Mouse (Mus musculus) stomach, postnatal 0 days (tissue): ENCODE measurements at regions not wholly inside any gene's neighbourhood (a gene's known extent, or its start where the extent isn't known, plus 50 kb on each side); places are given as distances from the start of the nearest gene placed in this dataset.

Experiments used
- ATAC-seq: fragments of 200-750 bp; cut with Nextera tagmentation; 2 replicates; pipeline ENCODE4 v1.8.0; 2017; ENCODE audit not compliant: low FRiP score, low TSS enrichment
- DNase-seq: peaks from one replicate; pipeline ENCODE4 v3.0.0-alpha.2; 2016; ENCODE audit warnings: low spot score
- H3K27ac ChIP-seq: fragments of 300-500 bp; sonication (generic); replicated peaks from 2 replicates; pipeline ENCODE4 v1.5.1; 2014; ENCODE audit warnings: mild to moderate bottlenecking, control low read depth
- H3K27me3 ChIP-seq: fragments of 300-500 bp; sonication (generic); 2 replicates; pipeline ENCODE4 v1.6.1; 2014; ENCODE audit warnings: low read length; ENCODE audit not compliant: control insufficient read depth, insufficient read depth
- H3K36me3 ChIP-seq: fragments of 300-500 bp; sonication (generic); 2 replicates; pipeline ENCODE4 v1.6.1; 2014; ENCODE audit warnings: low read length, mixed read lengths; ENCODE audit not compliant: control insufficient read depth, insufficient read depth
- H3K4me1 ChIP-seq: fragments of 300-500 bp; sonication (generic); replicated peaks from 2 replicates; pipeline ENCODE4 v1.6.1; 2014; ENCODE audit warnings: antibody characterized with exemption; ENCODE audit not compliant: control insufficient read depth, insufficient read depth
- H3K4me2 ChIP-seq: fragments of 300-500 bp; sonication (generic); replicated peaks from 2 replicates; pipeline ENCODE4 v1.6.1; 2014; ENCODE audit warnings: low read depth, mild to moderate bottlenecking, control low read depth, moderate library complexity
- H3K4me3 ChIP-seq: fragments of 300-500 bp; sonication (generic); 2 replicates; pipeline ENCODE4 v1.5.1; 2014; ENCODE audit warnings: low read depth, low read length, control low read depth
- H3K9ac ChIP-seq: fragments of 300-500 bp; sonication (generic); 2 replicates; pipeline ENCODE4 v1.6.1; 2014; ENCODE audit warnings: mild to moderate bottlenecking, low read length, control low read depth, mixed read lengths
- H3K9me3 ChIP-seq: fragments of 300-500 bp; sonication (generic); 2 replicates; pipeline ENCODE4 v1.6.1; 2016; ENCODE audit warnings: low read length; ENCODE audit not compliant: control insufficient read depth
- CTCF ChIP-seq: IDR thresholded peaks from 2 replicates; pipeline ENCODE4 v1.5.1; 2016; ENCODE audit warnings: antibody characterized with exemption, low read depth, mild to moderate bottlenecking, moderate library complexity
- EP300 ChIP-seq: optimal IDR thresholded peaks from 2 replicates; pipeline ENCODE3; 2016; ENCODE audit warnings: antibody characterized with exemption
- WGBS: fragments of 180-500 bp; shearing (Covaris S2); extraction: QIAGEN DNeasy Blood & Tissue Kit; methylation state at CpG from one replicate; pipeline ENCODE4 v1.1.7; 2014; 5-methylcytosine and 5-hydroxymethylcytosine counted together

DNA sequence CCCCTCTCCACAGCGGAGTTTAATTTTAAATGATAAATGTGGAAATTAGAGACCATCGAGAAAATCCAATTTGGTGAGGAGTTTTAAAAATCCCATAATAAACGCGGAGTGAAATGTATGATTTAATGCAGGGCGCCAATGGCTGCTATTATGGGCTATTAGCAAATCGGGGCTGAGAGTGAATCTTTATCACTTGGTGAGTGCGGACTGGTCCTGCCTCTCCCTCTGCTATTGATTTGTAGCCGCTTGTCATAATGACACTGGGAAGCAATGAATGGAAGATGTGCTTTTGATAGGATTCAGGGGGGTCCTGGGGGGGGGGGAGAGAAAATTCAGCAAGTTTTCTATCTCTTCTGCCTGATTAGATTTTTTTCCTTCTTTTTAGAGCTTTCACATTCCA lies 279.6 kb upstream of the Pmfbp1 start:
- H3K27me3 ChIP-seq: no peaks in the 10 kb centered on the region
- 74% methylated on average over 8 of the region's 8 CpGs for WGBS
- H3K9me3 ChIP-seq: no peaks in the 10 kb centered on the region
- no peaks in the 10 kb centered on the region for H3K36me3 ChIP-seq
- no peaks in the 10 kb centered on the region for H3K4me1 ChIP-seq
- H3K4me2 ChIP-seq: no peak overlapping the region
- no peak overlapping the region for H3K9ac ChIP-seq
- no peak overlapping the region for H3K27ac ChIP-seq
- H3K4me3 ChIP-seq: no peak overlapping the region
- TF ChIP-seq CTCF (no peak), EP300 (no peak)
- ATAC-seq (no peak), DNase-seq (no peak)

DNA sequence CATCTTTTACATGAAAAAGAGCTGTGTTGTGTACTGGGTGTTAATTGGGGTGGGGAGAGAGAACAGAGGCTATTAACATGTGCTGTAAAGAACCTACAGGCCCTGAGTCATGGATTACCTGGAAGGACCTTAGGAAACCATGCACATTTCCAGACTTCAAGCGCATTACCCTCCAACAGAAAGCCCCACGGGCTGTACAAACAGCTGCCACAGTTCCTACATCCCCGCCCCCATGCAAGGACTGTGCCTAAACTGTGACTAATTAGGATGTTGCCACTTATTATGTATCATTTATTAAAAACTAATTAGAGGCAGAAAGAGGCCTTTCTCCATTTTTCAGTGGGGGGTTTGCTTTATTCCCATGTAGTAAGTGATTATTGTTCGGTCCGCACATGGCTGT lies 277.5 kb upstream of the Pmfbp1 start:
- H3K36me3 ChIP-seq: no peaks in the 10 kb centered on the region
- no peak overlapping the region for H3K4me2 ChIP-seq
- no peaks in the 10 kb centered on the region for H3K9me3 ChIP-seq
- DNase-seq: no peak
- no peaks in the 10 kb centered on the region for H3K27me3 ChIP-seq
- WGBS: 87% methylated on average over 5 of the region's 5 CpGs
- H3K27ac ChIP-seq: no peak overlapping the region
- H3K9ac ChIP-seq: no peak overlapping the region
- no peaks in the 10 kb centered on the region for H3K4me1 ChIP-seq
- TF ChIP-seq EP300: no peak
- TF ChIP-seq CTCF: no peak
- no peak overlapping the region for H3K4me3 ChIP-seq
- ATAC-seq: no peak

DNA sequence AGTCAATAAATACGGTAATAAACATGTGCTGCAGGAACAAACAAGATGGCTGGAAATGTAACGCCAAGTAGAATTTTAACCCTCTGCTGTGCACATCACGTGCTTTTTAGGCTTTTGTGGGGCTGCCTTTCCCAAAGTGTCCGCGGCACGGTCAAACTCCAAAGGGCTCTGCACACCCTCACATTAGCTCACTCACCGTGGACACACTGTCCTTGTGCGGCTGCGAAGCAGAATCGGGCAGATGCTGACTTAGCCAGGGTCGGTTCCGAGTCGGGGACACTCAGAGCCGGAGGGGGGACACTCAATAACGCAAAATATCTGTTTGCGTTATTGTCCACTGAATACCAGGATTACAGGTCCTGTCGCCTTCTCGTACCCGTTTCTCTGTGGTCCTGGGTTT lies 276.5 kb upstream of the Pmfbp1 start:
- whole genome bisulfite sequencing: 93% methylated on average over 19 of the region's 19 CpGs
- no peaks in the 10 kb centered on the region for H3K36me3 ChIP-seq
- ATAC-seq: no peak
- H3K9ac ChIP-seq: no peak overlapping the region
- no peak overlapping the region for H3K4me3 ChIP-seq
- no peaks in the 10 kb centered on the region for H3K4me1 ChIP-seq
- no peak overlapping the region for H3K27ac ChIP-seq
- TF ChIP-seq CTCF (no peak), EP300 (no peak)
- no peaks in the 10 kb centered on the region for H3K9me3 ChIP-seq
- H3K4me2 ChIP-seq: no peak overlapping the region
- DNase-seq: no peak
- no peaks in the 10 kb centered on the region for H3K27me3 ChIP-seq

DNA sequence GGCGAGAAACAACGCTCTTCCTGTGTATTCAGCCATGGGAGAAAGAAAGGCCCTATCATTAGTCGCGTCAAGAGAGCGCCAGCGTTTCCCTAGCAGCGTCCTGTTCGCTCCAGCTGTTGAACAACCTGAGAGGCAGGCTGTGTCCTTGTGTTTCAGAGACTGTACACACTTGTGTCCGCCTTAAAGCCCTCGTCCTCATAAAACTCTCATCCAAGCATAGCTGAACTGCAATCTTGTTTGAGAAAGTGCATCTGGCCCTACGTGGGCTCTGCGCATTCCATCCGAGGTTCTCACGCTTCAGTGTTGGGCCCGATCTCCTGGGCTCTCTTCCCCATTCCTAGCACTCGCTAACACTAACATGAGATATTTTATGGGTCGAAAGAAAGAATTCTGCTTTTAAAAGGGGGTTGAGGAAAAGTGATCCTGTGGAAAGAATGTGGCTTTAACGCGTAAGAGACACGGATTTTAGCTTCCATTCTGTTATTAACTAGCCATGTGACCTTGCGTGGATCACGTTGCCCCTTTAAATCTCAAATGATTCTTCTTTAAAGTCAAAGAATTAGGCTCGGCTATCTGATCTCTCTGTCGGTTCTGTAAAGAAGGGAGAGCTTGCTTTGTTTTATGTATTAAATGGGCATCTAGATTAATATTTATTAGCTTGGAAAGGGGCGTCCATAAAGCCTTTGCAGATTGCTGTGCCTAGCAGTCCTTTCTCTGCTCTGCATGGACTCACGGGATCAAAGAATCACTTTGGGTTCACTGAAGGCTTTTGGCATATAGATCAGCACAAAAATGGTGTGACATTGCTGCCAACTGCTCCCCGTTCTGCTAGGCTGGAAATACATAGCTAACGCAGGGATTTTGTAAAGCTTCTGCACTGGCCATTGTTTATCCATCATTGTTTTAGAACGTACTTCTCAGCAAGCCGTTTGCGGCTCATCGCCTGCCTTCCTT lies 261.3 kb upstream of the Pmfbp1 start:
- Histone ChIP-seq H3K4me1 (no peaks in the 10 kb centered on the region), H3K9me3 (no peaks in the 10 kb centered on the region), H3K36me3 (no peaks in the 10 kb centered on the region), H3K27ac (no peak overlapping the region), H3K27me3 (no peaks in the 10 kb centered on the region), H3K9ac (no peak overlapping the region), H3K4me2 (peak overlapping the region; percentile 31), H3K4me3 (peak overlapping the region; percentile 4; the same call in 1 of the 2 replicates)
- no peak; the same call in 1 of the 2 replicates for ATAC-seq
- WGBS: 38% methylated on average over 32 of the region's 32 CpGs
- TF ChIP-seq CTCF (no peak), EP300 (no peak)
- no peak for DNase-seq

DNA sequence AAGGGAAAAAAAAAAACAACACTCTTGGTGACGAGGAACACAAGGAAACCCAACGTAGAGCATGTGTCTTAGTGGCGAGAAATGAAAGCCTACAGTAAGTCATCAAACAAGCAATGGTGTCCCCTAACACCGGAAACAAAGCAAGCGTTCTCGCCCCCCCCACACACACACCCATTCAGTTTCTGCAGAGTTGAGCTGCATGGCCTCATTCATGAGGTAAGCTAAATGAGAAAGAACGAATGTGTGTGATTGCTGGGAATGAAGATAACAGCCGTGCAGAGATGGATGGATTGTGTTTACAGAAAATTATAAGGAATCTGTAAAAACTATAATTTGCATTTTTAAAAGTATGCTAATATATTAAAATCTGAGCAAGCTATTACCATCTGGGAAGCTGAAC lies 248.3 kb upstream of the Pmfbp1 start:
- Histone ChIP-seq H3K9me3 (no peaks in the 10 kb centered on the region), H3K27ac (no peak overlapping the region), H3K4me3 (no peak overlapping the region), H3K4me1 (no peaks in the 10 kb centered on the region), H3K36me3 (no peaks in the 10 kb centered on the region), H3K4me2 (no peak overlapping the region), H3K9ac (no peak overlapping the region), H3K27me3 (no peaks in the 10 kb centered on the region)
- 59% methylated on average over 8 of the region's 8 CpGs for WGBS
- ATAC-seq: no peak
- no peak for DNase-seq
- TF ChIP-seq EP300 (no peak), CTCF (no peak)

DNA sequence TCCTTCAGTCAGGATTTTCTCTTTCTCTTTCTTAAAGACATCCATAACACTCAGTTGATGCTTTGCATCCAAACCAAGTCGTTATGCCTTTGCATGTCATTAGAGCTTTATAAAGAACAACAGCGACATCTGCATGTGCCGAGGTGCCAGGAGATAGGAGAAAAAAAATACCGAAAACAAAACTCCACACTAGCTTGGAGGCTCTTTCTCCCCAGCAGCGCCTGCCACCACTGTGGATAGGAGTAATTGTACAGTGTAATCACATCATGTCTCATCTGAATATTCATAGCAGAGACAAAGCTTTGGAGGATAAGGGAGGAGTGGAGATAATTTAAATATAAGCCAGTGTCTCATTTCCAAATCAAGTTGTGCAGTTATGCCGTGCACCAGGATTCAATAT lies 246.0 kb upstream of the Pmfbp1 start:
- ATAC-seq (no peak), DNase-seq (no peak)
- no peaks in the 10 kb centered on the region for H3K36me3 ChIP-seq
- H3K4me1 ChIP-seq: no peaks in the 10 kb centered on the region
- no peak overlapping the region for H3K4me3 ChIP-seq
- H3K27ac ChIP-seq: no peak overlapping the region
- H3K9me3 ChIP-seq: no peaks in the 10 kb centered on the region
- TF ChIP-seq CTCF (peak; percentile 26; the same call in 1 of the 2 replicates), EP300 (no peak)
- WGBS: 84% methylated on average over 6 of the region's 6 CpGs
- H3K9ac ChIP-seq: no peak overlapping the region
- no peak overlapping the region for H3K4me2 ChIP-seq
- no peaks in the 10 kb centered on the region for H3K27me3 ChIP-seq
